Mouse (Mus musculus): ENCODE measurements around the gene Gm14440. TPM values are rescaled to one million over a fixed set of nuclear protein-coding genes. Genes with fewer than 3 reads are reported as not detected.
"Not testable (repeated sequence)": the region's sequence is repeated elsewhere in the genome, so short reads cannot be mapped to it uniquely, and the experiment has no call there.

Gene Gm14440
- polyA plus RNA-seq (2015; fragmentation: Nextera tagmentation; extraction: Ambion mirVana): 1.1 TPM in 1 of 2 replicates, not detected in the other

GRCm38 (mm10) chr2:175274825-175275224 is at the start of gene Gm14440:
Gene Gm14440, plus strand, starts transcription at chr2:175275125.
- H3K36me3 ChIP-seq (replicated peaks); ATAC-seq (ENCODE audit: insufficient read depth); H3K27ac ChIP-seq (replicated peaks); H3K9me3 ChIP-seq (replicated peaks); H3K4me3 ChIP-seq (replicated peaks); H3K9ac ChIP-seq; H3K4me2 ChIP-seq; H3K4me1 ChIP-seq (replicated peaks); H3K27me3 ChIP-seq: not testable (repeated sequence)
- WGBS (ENCODE audit: insufficient replicate concordance): no CpG with 5 or more reads among the region's 6 CpGs

Other genes with a start within 250 kb of the Gm14440 start
- gene Gm14393, start 207.3 kb upstream of the Gm14440 start, polyA plus RNA-seq (2015; fragmentation: Nextera tagmentation; extraction: Ambion mirVana): not detected in 2 replicates
- gene Gm14399, start 133.1 kb upstream of the Gm14440 start, polyA plus RNA-seq (2015; fragmentation: Nextera tagmentation; extraction: Ambion mirVana): 1.0 and 1.2 TPM in 2 replicates
- gene Gm14443, start 99.3 kb upstream of the Gm14440 start, polyA plus RNA-seq (2015; fragmentation: Nextera tagmentation; extraction: Ambion mirVana): 0.09 TPM in 1 of 2 replicates, not detected in the other
- 1.1 and 1.5 TPM in 2 replicates for gene Gm14391, start 68.2 kb upstream of the Gm14440 start, polyA plus RNA-seq (2015; fragmentation: Nextera tagmentation; extraction: Ambion mirVana)
- 3.9 and 4.1 TPM in 2 replicates for gene Gm4631, start 63.1 kb downstream of the Gm14440 start, polyA plus RNA-seq (2015; fragmentation: Nextera tagmentation; extraction: Ambion mirVana)
- 0.84 and 1.0 TPM in 2 replicates for gene Zfp968, start 97.3 kb downstream of the Gm14440 start, polyA plus RNA-seq (2015; fragmentation: Nextera tagmentation; extraction: Ambion mirVana)
- 1.9 TPM in 2 replicates for gene Gm4724, start 160.7 kb downstream of the Gm14440 start, polyA plus RNA-seq (2015; fragmentation: Nextera tagmentation; extraction: Ambion mirVana)
- gene Zfp965, start 194.9 kb downstream of the Gm14440 start, polyA plus RNA-seq (2015; fragmentation: Nextera tagmentation; extraction: Ambion mirVana): 1.7 and 1.8 TPM in 2 replicates